Mouse (Mus musculus) kidney, postnatal 10 days (tissue): ENCODE data around the gene Ninj1.

Experiments used
- DNase-seq: peaks from one replicate; pipeline ENCODE4 v3.0.0; 2021; ENCODE audit warnings: mixed read lengths

Gene Ninj1

DNA sequence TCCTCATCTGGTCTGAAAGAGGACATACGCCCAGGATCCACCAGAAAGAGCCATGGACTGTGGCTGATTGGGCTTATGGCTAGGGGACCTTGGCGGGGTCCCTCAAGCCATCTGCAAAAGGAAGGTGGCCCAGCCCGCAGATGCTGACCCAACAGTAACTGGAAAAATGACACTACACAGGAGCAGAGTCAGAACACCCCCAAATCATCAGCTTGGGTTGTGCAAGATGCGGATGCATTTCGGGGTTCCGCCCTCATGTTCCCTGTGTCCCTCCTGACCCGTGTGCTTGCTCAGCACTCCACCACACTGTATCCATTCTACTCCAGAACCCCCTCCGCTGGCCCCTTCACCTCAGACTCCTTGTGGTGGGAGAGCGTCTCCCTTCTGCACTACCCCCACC, 11.4 kb downstream of the Ninj1 start:
- no peak for DNase-seq

DNA sequence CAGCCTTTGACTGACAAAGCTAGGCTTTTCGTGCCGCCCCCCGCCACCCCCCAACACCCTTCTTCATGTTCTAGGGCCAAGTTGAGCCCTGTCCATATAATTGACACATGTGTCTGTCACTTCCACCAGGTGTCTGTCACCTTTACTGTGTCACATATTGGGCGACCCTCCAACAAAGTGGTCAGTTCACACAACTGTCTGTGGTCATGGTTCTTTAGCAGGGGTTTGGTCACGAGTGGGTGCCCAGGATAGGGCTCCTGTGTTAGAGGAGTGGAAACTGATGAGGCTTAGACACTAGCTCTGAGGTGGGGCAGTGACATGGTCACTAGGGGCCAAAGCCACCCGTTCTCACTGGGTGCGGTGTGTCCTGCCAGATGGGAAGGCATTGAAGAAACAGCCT, 12.6 kb downstream of the Ninj1 start:
- no peak for DNase-seq

DNA sequence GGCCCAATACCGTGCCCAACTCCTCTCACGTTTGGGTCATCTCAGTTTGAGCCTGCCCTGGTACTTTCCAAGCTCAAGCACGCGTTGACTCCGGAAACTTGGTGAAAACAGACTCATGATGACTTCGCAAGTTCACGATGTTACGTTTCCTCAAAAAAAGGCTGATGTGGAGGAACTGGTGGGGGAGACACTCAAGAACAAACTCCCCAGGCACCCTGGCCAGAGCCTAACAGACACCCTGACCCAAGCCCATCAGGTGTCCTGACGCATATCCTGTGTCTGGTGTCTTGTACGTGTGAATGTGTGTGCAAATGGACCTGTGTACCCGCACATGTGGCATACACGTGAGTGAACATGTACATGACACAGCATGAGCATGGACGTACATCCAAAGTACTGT, 13.4 kb downstream of the Ninj1 start:
- DNase-seq = no peak

DNA sequence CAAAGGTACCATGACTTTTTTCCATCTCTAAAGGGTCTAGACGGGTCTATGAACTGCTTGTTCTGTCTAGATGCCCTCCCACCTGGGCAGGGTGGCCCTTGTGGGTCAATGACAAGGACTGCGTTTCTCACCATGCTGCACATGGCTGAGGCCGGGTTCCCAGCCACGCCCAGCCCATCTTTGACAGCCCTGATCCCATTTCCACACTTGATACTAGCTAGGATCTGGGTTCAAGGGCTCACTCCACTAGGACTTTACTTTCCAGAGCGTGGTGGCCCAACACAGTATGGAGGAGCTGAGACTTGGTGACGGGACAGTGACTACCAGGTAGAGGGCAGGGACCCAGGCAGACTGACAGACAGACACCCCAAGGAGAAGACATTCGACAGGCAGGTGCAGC, 15.3 kb downstream of the Ninj1 start:
- no peak for DNase-seq

DNA sequence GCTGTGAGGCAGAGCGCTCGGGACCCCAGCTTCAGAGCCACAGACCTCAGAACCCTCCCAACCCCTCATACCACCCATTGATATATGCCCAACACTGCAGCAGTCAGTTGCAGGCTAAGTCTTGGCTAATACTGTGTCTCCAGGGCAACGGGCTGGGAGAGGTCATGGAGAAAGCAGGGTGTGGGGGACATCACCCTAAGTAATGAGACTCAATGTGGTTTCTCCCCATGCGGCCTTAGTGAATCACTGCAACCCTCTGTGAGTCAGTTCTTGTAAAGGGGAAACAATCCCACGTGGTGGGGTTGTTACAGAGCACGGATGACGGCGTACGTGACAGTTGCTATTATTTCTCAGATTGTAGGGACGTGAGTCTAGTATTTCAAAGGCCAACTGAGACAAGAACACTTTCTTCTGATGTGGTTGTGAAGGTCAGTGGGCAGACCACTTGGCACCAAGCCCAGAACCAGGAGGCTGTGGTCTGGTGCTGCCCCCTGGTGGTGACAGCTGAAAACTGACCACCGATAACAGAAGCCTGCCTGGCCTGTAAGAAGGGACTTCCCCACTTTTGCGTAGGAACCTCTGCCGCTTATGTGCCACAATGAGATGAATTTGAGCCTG, 18.2 kb downstream of the Ninj1 start:
- DNase-seq = peak; percentile 91

DNA sequence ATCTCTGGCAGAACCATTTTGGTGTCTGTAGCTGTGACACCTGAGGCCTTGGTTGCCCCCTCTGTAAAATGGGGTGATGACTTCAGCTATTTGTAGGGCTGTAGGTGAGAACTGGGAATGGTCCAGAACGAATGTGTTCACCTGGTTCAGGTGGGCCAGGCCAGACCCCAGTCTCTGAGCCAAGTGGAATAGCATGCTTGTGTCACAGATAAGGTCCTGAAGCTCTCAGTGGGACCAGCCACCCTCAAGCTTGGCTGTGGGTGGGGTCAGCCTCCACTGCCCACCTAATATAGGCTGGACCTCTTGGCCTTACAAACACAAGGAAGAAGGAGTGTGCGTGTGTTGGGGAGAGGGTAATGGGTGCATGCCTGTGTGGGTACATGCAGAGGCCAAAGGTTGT, 19.1 kb downstream of the Ninj1 start:
- DNase-seq = no peak

DNA sequence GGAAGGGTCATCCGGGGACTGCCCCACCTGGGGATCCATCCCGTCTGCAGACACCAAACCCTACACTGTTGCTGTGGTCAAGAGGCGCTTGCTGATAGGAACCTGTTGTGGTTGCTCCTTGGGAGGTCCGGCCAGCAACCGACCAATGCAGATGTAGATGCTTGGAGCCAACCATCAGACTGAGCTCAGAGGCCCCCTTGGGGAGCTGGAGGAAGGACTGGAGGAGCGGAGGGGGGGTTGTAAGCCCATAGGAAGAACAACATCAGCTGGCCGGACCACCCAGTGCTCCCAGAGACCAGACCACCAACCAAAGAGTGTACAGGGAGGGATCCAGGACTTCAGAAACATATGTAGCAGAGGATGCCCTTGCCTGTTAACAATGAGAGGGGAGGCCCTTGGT, 22.0 kb downstream of the Ninj1 start:
- no peak for DNase-seq

DNA sequence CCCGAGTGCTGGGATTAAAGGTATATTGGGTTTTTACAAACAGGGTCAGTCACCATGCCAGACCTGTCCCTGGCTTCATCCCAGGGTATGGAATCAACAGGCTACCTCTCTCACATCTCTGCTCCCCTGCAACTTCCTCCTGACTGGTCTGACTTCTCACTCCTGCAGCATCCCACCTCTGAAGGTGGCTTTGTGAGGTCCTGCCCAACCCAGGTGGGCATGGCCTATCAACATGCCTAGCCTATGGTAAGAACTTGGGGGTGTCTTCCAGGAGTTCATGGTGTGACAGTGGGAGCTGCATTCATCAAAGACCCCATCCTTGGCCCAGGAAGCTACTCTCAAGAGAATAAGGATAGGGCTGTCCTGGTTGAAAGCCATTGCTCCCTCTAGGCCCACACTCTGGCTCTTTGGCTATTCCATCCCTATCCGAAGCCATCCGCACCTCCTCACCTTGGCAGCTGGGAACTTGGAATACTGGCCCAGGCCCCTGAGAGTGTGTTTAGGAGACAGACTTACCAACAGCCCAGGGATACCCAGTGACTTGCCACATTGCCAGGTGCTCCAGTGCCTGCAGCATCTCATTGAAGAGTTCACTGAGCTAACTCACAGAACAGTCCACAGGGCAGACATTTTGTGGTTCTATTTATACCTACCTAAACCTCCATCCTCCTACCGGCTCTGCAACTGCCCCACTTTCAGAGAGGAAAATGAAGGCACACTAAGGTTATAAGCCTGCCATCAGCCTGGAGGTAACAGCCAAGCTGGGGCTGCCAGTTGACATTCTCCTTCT, 25.6 kb downstream of the Ninj1 start:
- no peak for DNase-seq

DNA sequence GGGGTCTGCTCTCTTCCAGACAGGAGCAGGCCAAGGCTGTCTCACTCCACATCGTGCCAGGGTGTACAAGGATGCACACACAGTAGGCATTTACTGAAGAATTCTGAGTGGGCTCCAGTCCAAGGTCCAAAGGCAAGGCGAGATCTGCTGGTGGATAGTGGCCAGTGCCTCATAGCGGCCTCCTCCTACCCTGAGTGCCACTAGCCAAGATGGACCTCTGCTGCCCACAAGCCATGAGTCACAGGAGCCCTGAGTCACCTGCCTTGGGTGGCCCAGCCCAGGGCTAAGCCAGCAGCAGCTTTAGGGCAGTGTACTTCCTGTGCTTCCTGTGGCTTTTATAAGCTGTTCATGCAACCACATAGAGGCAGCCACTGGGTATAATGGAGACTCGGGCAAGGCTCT, 26.2 kb downstream of the Ninj1 start:
- no peak for DNase-seq

DNA sequence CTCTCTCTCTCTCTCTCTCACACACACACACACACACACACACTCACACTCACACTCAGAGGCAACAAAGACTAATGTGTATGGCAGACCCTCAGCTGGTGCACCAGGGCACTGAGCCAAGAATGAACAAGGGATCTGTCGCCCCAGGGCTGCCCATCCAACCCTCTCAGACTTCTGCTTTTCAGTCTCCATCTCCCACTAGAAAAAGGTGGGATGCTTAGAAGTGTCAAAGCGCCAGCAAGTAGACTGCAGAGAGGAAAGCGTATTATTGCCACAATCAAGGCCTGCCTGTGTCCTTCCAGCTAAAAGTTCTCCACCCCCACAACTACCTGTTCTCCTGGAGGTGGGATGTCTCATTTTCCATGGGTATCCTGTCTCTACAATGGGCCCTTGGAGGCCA, 27.2 kb downstream of the Ninj1 start:
- no peak for DNase-seq

DNA sequence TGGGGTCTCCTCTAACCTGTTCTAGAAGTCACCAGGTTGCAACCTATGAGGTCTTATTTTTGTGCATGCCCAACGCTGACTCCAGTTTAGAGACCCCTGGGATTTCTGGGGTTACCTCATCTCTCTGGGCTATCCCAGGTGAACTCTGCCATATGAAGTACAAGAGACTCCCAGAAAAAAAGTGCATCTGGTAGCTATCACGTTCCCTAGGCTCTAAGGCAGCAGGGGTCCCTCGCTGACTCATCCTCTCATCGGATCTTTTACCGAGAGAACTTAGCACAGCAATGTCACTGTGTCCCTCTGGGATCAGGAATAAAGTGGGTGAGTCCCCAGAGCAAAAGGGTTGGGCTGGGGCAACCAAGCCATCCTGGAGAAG, 27.8 kb downstream of the Ninj1 start:
- no peak for DNase-seq

DNA sequence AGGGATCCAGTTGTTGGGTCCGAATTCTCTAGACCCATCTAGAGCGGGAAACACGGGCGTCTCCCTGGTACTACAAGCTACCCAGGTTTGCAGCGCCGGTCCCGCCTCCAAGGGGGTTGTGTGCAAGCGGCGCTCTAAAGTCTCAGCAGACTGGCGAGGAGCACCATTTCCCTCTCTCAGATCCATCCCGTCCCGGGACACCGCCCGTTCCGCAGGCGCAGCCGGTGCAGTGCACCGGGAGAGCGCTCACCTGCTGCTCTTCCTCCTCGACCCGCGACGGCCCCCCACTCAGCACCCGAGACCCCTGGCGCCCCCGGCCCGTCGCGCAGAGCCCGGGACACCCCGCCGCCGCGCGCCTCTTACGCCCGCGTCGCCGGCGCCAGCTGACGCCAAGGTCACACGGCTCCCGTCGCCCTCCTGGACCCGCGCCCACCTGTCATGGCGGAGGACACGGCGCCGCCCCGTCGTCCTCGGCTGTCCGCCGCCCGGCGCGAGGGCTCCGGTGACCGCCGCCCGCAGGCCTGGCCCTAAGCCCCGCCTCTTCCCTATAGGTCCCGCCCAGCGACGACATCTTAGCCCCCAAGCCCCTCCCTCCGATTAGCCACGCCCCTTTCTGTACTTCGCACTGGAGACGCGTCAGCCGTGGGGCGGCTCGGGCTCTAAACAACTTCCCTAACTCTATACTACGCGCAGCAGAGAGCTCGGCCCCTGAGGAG, 28.4 kb downstream of the Ninj1 start, which contains the start of gene Card19:
Gene Card19, minus strand, starts transcription at position 534 of the 716 bp plus-strand sequence.
- DNase-seq = peak; percentile 99

DNA sequence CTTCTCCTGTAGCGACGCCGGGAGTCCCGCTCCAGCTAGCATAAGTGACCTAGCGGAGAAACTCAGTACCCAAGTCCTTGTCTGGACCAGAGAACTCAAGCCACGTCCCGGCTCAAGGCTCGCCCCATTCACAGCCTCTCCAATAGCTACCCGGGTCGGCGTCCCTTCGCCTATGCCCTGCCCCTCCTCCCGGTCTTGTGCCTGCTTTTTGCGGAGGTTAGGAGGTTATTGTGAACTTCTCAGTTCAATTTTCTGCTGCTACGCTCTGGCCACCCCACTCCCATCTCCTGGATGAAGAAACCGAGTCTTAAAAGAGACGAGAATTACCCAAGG, 28.9 kb downstream of the Ninj1 start:
- DNase-seq = no peak

DNA sequence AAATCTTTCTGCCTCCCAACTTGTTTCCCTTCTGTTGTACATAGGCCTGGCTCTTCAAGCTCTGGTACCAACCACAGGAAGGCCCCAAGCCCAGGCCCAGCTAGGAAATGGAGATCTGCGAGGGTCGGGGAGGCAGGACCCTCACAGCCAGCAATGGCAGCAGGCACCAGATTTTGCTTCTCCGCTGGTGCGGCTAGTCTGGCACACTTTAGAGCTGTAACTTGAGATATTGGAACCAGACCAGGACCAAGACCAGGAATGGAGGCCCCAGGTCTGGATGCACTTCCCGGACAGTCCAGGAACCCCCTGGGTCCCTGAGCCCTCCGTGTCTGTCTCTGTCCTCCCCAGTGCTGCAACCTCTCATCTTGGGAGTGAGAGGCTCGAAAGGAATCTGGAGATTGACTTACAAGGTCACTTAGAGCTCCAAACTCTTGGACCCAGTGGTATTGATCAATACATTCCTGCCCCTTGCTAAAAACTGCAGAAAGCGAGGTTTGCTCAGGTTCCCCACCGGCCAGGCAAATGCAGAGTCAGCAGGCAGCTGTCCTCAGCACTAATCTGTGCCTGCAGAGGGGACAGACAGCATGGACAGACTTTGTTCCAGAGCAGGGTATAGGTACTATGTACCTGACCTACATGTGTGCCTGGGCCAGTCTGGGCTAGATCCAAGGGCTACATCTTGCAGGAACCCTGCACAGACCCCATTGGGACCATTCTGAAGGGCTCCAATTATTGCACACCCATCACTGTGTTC, 29.7 kb downstream of the Ninj1 start:
- DNase-seq = no peak

DNA sequence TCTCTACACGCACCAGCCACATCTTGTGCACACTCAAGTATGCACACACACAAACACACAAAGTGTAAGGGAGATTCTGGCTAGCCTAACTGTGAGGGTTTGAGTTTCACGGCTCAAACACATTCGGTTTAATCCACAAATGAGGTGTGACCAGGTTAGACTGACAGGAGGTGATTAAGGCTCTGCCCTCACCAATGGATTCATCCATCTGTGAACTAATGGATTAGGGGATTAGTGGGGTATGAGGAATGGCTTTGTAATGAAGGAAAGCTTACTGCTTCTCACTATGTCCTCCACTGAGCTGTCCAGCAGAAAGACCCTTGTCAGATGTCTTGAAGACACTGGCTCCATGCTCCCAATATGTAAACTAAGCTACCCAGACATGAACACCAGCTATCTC, 31.4 kb downstream of the Ninj1 start:
- no peak for DNase-seq

DNA sequence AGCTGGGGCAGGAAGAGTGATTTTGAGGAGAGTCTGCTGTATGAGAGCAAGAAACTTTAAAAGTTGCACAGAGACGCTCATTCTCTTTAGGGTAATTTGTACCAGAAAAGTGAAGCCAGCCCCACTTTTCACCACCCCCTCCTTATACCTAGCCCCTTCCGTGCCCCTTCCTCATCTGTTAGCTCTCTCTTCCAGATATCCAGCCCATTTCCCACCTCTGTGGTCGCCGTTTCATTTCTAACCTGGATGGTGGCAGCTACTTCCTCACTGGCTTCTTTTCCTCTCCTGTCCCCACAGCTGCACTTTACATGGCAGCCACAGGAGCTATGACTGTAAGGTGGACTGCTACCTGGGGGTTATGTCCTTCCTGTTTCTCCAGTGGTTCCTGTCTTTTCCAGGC, 32.1 kb downstream of the Ninj1 start:
- no peak for DNase-seq

DNA sequence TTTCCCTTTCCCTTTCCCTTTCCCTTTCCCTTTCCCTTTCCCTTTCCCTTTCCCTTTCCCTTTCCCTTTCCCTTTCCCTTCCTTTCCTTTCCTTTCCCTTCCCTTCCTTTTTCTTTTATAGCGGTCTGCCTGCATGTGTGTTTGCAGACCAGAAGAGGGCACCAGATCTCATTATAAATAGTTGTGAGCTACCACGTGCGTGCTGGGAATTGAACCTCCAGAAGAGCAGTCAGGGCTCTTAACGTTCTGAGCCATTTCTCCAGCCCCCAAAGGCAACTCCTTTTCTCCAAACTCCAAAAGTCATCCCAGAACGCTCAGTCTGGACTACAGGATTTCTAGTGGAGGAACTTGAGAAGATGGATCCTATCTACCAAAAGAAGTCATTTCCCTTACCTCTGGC, 33.6 kb downstream of the Ninj1 start:
- DNase-seq = no peak

DNA sequence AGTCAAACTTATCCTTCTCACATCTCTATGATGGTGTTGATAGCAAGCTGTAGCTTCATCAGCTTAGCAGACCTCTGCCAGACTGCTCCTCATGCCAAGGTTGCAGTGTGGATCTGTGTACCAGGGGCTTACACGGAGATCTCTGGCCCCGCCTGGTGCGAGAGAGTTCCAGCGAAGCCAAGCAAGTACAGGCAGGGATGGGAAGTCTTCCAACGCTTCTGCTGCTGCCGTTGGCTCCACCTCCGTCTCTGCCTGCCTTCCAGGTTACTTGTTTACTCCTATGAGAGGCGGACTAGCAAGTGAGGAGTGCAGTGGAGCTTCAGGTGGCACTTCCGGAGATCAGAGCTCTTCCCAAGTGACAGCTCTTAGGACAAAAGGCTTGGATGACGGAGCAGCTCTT, 37.0 kb downstream of the Ninj1 start:
- DNase-seq = peak; percentile 54

DNA sequence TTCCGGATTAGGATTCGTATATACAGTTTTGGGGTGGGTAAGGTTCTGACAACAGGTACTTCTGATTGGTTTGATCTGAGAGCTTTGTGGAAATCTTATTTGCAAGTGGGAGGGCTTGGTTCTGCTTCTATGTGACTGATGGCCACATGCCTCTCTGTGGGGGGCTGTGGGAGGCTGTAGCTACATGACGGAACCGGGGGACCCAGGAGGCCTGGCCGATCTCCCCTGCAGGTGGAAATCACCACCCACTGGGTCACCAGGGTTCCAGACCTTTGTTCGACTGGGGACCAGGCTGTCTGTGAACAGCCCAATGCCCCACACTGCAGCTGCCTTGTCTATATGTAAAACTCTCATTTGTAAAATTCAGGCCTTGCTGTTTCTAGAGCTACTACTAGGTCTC, 37.4 kb downstream of the Ninj1 start:
- DNase-seq = no peak

DNA sequence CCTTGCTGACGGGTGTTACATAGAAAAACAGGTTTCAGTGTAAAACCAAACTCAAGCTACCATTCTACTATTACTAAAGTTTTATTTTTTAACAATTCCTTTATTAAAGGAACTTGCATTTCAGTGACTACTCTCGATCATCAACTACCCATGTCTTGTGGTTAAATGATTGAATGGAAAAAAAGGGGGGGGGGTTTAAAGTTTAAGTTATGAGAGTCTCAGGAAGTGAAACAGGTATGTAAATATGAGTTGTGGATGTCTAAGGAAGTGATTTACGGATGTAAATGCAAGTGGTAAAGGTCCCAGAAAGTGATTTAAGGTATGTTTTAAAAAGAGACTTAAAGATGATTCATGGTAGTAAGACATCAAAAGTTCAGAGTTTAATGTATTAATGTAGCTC, 37.9 kb downstream of the Ninj1 start:
- DNase-seq = no peak

DNA sequence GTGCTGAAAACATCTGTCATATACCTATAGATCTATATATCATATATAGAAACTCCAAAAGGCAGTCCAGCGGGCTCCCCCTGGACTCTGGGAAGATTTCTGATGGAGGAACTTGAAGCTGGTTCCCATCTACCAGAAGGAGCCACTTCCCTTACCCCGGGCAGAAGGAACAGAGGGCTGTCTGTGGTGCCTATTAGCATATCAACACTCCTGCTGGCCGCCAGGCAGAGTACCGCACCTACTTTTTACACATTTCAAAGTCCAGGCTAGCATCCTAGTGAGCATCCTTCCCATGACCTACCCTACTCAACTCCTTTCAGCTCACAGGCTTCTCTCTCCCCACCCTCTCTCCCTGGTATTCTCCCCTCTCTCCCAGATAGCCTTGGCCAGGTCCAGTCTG, 38.3 kb downstream of the Ninj1 start:
- no peak for DNase-seq

DNA sequence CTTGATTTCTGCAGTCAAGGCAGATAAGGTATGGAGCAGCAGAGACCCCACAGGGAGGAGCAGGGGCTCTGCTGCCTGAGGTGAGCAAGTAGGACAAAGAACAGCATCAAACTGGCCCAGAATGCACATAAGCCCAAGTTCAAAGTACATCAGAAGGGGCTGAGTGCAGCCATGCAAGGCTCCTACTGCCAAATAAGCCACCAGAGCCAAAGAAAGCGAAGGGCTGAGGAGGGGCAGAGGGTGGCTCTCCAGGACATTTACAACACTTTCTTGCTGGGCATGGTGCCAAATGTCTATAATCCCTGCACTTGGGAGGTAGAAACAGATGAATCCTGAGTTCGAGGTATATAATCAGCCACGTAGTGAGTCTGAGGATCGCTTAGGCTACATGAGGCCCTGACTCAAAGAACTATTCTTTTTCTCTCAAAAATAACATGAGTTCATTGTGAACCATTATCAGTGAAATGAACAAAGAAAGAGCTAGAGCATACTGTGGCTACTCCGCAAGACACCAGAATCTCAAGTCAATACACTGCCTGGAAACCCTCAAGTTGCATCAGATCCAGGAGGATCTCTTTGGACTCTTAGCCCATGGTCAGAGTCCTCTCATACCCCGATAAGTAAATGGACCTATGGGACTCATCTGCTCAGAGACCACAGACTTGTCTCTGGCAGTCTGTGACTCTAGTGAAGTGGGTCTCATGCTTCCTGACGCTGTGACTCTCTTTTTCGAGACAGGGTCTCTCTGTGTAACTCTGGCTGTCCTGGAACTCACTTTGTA, 46.7 kb downstream of the Ninj1 start:
- DNase-seq = peak; percentile 73

DNA sequence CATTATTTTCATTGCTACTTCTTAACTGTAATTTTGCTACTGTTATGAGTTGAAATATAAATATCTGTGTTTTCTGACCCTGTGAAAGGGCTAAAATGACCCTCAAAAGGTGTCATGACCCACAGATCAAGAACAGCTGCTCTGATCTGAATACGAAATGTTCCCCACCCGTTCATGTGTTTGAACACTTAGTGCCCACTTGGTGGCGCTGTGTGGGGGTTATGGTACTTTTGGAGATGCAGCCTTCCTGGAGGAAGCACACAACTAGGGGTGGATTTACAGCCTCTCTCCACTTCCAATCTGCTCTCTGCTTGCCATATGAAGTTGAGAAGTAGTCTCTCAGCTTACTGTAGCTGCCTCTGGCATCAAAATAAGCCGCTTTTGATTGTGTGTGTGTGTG, 47.4 kb downstream of the Ninj1 start:
- no peak for DNase-seq
